Mouse (Mus musculus) erythroblast, embryonic 14.5 days (primary cell): Measurements from ENCODE around the gene Tmem59. TPM values are rescaled to one million over a fixed set of nuclear protein-coding genes. Genes with fewer than 3 reads are reported as not detected.

Source experiments
- H3K27me3 ChIP-seq: 2 replicates; pipeline ENCODE4 v1.6.1; 2012; ENCODE audit warnings: inconsistent platforms; ENCODE audit not compliant: control insufficient read depth
- H3K36me3 ChIP-seq: 2 replicates; pipeline ENCODE4 v1.6.1; 2012; ENCODE audit warnings: mild to moderate bottlenecking, inconsistent platforms; ENCODE audit not compliant: control insufficient read depth
- H3K4me1 ChIP-seq: 2 replicates; pipeline ENCODE4 v1.6.1; 2012; ENCODE audit warnings: inconsistent platforms; ENCODE audit not compliant: control insufficient read depth
- H3K4me3 ChIP-seq: replicated peaks from 2 replicates; pipeline ENCODE3; 2012; ENCODE audit warnings: moderate library complexity, mild to moderate bottlenecking, inconsistent platforms
- H3K9me3 ChIP-seq: 2 replicates; pipeline ENCODE4 v1.6.1; 2012; ENCODE audit warnings: low read length, inconsistent platforms, mixed read lengths; ENCODE audit not compliant: control insufficient read depth
- GATA1 ChIP-seq: IDR thresholded peaks from 2 replicates; pipeline ENCODE4 v1.6.1; 2012; ENCODE audit warnings: low read length, inconsistent platforms, mixed read lengths
- TAL1 ChIP-seq: IDR thresholded peaks from 3 replicates; pipeline ENCODE4 v1.6.1; 2012; ENCODE audit warnings: low read length, inconsistent platforms, mixed read lengths
- polyA plus RNA-seq: library from polyadenylated mRNA; stranded (reverse); fragments of >175 nt; gene quantifications from 2 replicates; pipeline ENCODE4 v1.2.3, GENCODE M21; 2012

The Tmem59 gene
- polyA plus RNA-seq, 1 experiment = 10.0 TPM

DNA sequence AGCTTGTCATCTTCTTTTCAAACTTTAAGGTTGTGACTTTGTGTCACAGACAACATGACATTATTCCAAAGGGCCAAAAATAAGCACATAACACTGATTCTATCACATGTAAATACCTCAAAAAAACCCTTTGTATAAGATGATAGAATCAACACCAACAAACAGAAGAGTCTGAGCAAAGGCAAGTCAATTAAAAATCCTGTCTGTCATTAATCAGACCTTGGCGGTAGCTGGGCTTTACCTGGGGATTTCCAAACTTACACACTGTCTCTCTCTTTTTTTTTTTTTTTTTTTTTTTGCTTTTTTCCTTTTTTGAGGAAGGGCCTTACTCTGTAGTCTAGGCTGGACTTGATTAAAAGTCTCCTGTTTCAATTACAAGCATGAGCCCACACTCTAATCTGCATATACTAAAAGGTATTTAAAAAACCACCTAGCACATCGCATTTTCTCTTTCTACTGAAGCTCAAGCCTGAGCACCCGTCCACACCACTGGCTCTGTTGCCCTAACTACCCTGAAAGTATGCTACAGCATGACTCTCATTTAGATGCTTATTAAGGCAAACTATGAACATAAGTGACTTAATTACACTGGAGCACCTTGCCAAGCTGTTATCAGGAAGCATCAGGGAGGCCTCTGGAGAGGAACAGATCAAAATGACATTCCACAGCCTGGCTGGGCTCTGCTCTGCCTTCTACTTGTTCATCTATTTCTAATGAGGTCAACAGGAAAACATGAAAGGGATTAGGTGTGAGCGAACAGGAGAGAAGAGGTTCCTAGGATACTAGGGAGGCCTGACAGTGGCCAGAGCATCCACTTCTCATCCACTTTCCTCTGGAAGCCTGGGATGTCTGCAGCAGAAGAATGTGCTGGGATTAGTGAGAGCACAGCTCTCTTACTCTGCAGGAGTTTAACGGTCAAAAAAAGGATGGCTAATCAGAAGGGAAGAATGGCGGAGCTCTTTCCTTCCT lies 65.5 kb downstream of the Tmem59 start:
- TF ChIP-seq TAL1 (no peak), GATA1 (no peak)
- H3K27me3 ChIP-seq = no peaks in the 10 kb centered on the region
- peaks cover 4% of the 10 kb centered on the region for H3K4me1 ChIP-seq
- peaks cover 39% of the 10 kb centered on the region for H3K36me3 ChIP-seq
- H3K4me3 ChIP-seq = no peak overlapping the region
- H3K9me3 ChIP-seq = no peaks in the 10 kb centered on the region

GRCm38 (mm10) chr4:107245368-107245767 lies 67.2 kb downstream of the Tmem59 start:
- no peaks in the 10 kb centered on the region for H3K9me3 ChIP-seq
- H3K4me3 ChIP-seq = no peak overlapping the region
- no peak for TF ChIP-seq TAL1
- no peak for TF ChIP-seq GATA1
- H3K4me1 ChIP-seq = peaks cover 15% of the 10 kb centered on the region
- peaks cover 25% of the 10 kb centered on the region for H3K36me3 ChIP-seq
- H3K27me3 ChIP-seq = no peaks in the 10 kb centered on the region

GRCm38 (mm10) chr4:107246040-107246439 lies 67.8 kb downstream of the Tmem59 start:
- no peak overlapping the region for H3K4me3 ChIP-seq
- H3K27me3 ChIP-seq = no peaks in the 10 kb centered on the region
- no peak for TF ChIP-seq TAL1
- TF ChIP-seq GATA1 = no peak
- no peaks in the 10 kb centered on the region for H3K9me3 ChIP-seq
- H3K36me3 ChIP-seq = peaks cover 20% of the 10 kb centered on the region
- H3K4me1 ChIP-seq = peaks cover 21% of the 10 kb centered on the region

DNA sequence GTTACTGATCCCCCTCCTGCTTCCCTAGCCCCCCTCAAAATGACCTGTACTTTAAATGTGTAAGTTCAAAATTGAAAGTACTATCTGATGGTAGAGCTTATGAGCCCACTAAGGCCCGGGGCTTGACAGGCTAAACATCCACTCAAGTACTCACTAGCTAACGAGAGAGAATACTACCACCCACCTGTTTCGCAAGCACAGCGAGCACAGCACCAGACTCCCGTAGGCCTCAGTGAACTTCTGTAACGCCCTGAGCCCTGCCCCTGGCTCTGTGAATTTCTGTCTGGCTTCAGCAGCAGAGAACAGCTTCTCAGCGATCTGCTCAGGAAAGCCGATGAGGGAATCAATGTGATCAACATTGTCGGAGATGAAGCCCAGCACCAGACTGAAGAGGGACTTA lies 68.9 kb downstream of the Tmem59 start:
- Histone ChIP-seq H3K4me3 (no peak overlapping the region), H3K36me3 (peaks cover 18% of the 10 kb centered on the region), H3K9me3 (no peaks in the 10 kb centered on the region), H3K27me3 (no peaks in the 10 kb centered on the region), H3K4me1 (peaks cover 31% of the 10 kb centered on the region)
- no peak for TF ChIP-seq GATA1
- TF ChIP-seq TAL1 = no peak

DNA sequence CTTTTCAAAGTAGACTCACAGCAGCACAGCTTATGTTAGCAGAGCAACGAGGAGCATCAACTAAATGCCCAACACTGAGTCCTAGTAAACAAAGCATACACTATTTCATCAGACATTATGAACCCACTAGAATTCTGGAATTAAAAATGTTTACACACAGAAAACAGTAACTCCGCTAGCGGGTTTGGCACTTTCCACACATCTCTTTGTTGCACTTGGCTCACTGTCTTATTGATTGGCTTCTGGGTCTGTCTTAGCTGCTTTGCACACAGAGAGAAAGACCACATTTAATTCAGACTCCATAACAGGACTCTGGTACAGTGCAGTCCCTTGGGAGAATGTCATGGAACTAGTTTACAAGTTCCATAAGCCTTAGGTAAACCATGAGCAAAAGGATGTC lies 69.9 kb downstream of the Tmem59 start:
- no peak overlapping the region for H3K4me3 ChIP-seq
- no peaks in the 10 kb centered on the region for H3K27me3 ChIP-seq
- H3K36me3 ChIP-seq = peaks cover 18% of the 10 kb centered on the region
- H3K9me3 ChIP-seq = no peaks in the 10 kb centered on the region
- no peak for TF ChIP-seq TAL1
- TF ChIP-seq GATA1 = no peak
- peaks cover 41% of the 10 kb centered on the region for H3K4me1 ChIP-seq

DNA sequence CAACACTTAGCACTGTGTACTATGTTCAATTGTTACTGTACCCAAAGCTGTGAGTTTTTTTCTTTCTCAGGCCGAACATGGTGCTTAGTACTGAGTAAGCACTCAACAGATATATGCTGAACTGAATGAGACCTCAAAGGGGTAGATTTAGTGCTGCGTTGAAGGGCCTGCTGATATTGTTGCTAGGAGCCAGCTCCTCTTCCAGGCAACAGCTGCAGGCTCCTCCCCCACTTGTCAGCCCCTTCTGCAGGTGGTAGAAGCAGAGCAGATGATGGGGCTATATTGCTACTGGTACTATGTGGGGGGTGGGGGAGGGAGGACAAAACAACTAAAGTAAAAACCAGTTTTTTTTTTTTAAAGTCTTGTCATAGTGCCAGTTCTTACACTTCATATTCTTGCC lies 71.3 kb downstream of the Tmem59 start:
- Histone ChIP-seq H3K4me1 (peaks cover 47% of the 10 kb centered on the region), H3K9me3 (no peaks in the 10 kb centered on the region), H3K36me3 (peaks cover 13% of the 10 kb centered on the region), H3K4me3 (no peak overlapping the region), H3K27me3 (peaks cover 2% of the 10 kb centered on the region; the same call in 1 of the 2 replicates)
- TF ChIP-seq TAL1 (no peak), GATA1 (no peak)

DNA sequence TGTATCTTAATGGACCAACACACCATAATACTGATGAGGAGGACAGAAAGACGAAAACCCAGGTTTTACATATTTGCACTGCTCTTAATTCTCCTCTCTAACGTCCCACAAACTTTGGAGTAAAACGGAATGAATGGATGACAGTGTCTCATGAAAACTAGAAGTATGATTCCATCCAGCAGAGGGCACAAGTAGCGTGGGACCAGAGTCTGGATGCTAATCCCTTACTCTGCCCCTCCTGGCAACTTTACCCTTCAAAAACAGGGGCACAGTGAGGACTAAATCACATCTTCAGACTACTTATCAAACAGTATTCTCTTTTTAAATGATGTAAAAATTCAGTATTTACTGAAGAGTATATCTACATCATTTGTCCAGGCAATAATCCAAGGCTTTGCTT lies 72.3 kb downstream of the Tmem59 start:
- TF ChIP-seq GATA1 (no peak), TAL1 (no peak)
- H3K9me3 ChIP-seq = no peaks in the 10 kb centered on the region
- H3K27me3 ChIP-seq = peaks cover 3% of the 10 kb centered on the region; the same call in 1 of the 2 replicates
- peaks cover 8% of the 10 kb centered on the region for H3K36me3 ChIP-seq
- no peak overlapping the region for H3K4me3 ChIP-seq
- H3K4me1 ChIP-seq = peaks cover 48% of the 10 kb centered on the region

Other genes starting within 250 kb of the Tmem59 start
- 3.9 and 4.3 TPM in 2 replicates for gene Mrpl37, start 111.5 kb upstream of the Tmem59 start, polyA plus RNA-seq
- 0.04 and 0.40 TPM in 2 replicates for gene Cyb5rl, start 111.4 kb upstream of the Tmem59 start, polyA plus RNA-seq
- 0.02 TPM in 1 of 2 replicates, not detected in the other for gene Cdcp2, start 81.5 kb upstream of the Tmem59 start, polyA plus RNA-seq
- 2.8 and 3.1 TPM in 2 replicates for gene Tceanc2, start 717 bp downstream of the Tmem59 start, polyA plus RNA-seq
- not detected in 2 replicates for gene Ldlrad1, start 30.8 kb downstream of the Tmem59 start, polyA plus RNA-seq
- gene Lrrc42, start 75.1 kb downstream of the Tmem59 start, polyA plus RNA-seq = 0.52 and 0.53 TPM in 2 replicates
- 0.17 and 0.28 TPM in 2 replicates for gene Hspb11, start 75.2 kb downstream of the Tmem59 start, polyA plus RNA-seq
- gene Dio1, start 128.8 kb downstream of the Tmem59 start, polyA plus RNA-seq = not detected in 2 replicates
- gene Yipf1, start 136.0 kb downstream of the Tmem59 start, polyA plus RNA-seq = 0.82 and 1.6 TPM in 2 replicates
- gene Ndc1, start 189.4 kb downstream of the Tmem59 start, polyA plus RNA-seq = 0.13 and 0.25 TPM in 2 replicates